Mouse (Mus musculus): ENCODE measurements around the gene Zfp26. TPM values are rescaled to one million over a fixed set of nuclear protein-coding genes. Genes with fewer than 3 reads are reported as not detected.

Gene Zfp26
- polyA plus RNA-seq (2012; ENCODE audit: insufficient read depth, low replicate concordance), result 0.08 and 0.24 TPM in 2 replicates

DNA sequence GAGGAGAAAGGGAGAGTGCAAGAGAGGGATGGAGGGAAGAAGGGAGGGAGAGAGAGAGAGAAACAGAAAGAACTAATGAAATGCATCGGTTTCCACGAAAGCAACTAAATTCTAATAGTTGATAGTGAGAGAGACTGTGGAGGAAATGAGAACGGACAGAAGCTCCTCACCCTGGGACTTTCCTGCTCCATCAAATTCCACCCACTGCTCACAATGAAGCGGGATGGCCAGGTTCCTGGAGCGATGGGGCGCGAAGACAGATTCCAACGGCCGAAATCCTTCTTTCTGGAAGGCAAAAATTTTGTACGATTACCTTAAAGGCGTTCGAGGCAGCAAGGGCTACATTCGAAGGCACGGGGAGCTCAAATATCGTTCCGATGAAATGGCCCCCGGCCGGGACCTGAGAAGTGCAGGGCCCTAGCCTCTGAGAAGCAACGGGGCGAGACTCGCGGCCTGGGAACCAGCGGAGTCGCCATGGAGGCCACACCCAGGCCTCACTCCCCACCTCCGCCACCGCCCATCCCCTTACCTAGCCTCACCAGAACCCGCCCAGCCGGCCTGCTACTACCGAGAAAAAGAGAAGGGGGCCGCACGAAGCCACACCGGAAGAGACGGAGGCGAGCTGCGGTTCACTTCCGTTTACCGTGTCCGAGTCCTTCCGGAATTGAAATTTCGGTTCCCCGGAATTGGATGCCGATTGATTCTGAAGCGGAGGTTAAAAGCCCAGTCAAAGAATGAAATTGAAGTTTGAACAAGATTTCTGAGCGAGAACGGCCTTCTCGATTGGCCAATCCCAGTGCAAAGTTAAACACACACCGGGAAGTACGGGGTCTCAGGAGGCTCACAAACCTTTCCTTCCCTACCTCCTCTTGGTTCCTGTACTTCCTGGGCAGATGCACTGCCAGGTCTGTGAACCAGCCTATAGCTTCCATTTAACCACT is at the start of gene Zfp26:
TSS of gene Zfp26 (minus strand) at position 786 of the 941 bp plus-strand sequence.
- H3K4me1 ChIP-seq, result peaks cover 40% of the 10 kb centered on the region
- H3K4me3 ChIP-seq (replicated peaks), result peak within 1 kb of the TSS; percentile 96
- peaks cover 37% of the 10 kb centered on the region for H3K36me3 ChIP-seq (replicated peaks; ENCODE audit: low read length)
- H3K9me3 ChIP-seq, result no peaks in the 10 kb centered on the region
- TF ChIP-seq GATA1 (IDR thresholded peaks at IDR 0.05; ENCODE audit: borderline replicate concordance, low read length) (no peak), FLI1 (IDR thresholded peaks at IDR 0.05; ENCODE audit: low read length) (no peak)
- H3K27me3 ChIP-seq (replicated peaks), result peaks cover 6% of the 10 kb centered on the region

DNA sequence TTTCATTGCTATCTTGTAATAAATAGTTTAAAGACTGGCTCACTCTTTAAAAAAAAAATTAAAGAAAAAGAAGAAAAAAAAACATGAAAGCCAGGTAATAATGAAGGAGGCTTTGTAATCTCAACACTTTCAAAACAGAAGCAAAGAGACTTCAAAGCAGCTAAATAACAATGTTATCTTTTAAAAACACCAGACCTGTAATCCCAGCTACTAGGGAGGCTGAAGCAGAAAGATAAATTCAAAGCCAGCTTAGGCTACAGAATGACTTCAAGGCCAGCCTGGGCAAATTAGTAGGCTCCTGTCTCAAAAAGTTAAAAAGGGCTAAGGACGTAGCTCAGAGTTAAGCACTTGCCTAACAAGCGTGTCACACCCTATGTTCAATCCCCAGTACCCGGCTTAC is 49.7 kb upstream of the Zfp26 start:
- Histone ChIP-seq H3K9me3 (no peaks in the 10 kb centered on the region), H3K4me3 (replicated peaks) (no peak overlapping the region), H3K4me1 (peaks cover 45% of the 10 kb centered on the region), H3K36me3 (replicated peaks; ENCODE audit: low read length) (peaks cover 82% of the 10 kb centered on the region), H3K27me3 (replicated peaks) (no peaks in the 10 kb centered on the region)
- TF ChIP-seq FLI1 (IDR thresholded peaks at IDR 0.05; ENCODE audit: low read length), result no peak
- TF ChIP-seq GATA1 (IDR thresholded peaks at IDR 0.05; ENCODE audit: borderline replicate concordance, low read length), result no peak

- peaks cover 4% of the 10 kb centered on the region for H3K4me1 ChIP-seq
- H3K4me3 ChIP-seq (replicated peaks), result no peak overlapping the region
- H3K36me3 ChIP-seq (replicated peaks; ENCODE audit: low read length), result peaks cover 91% of the 10 kb centered on the region
- TF ChIP-seq GATA1 (IDR thresholded peaks at IDR 0.05; ENCODE audit: borderline replicate concordance, low read length), result no peak
- no peak for TF ChIP-seq FLI1 (IDR thresholded peaks at IDR 0.05; ENCODE audit: low read length)
- H3K9me3 ChIP-seq, result peaks cover 4% of the 10 kb centered on the region; the same call in 1 of the 2 replicates
- no peaks in the 10 kb centered on the region for H3K27me3 ChIP-seq (replicated peaks)
These were observed 44.8 kb upstream of the Zfp26 start for GRCm38 (mm10) chr9:20504801-20505200.

DNA sequence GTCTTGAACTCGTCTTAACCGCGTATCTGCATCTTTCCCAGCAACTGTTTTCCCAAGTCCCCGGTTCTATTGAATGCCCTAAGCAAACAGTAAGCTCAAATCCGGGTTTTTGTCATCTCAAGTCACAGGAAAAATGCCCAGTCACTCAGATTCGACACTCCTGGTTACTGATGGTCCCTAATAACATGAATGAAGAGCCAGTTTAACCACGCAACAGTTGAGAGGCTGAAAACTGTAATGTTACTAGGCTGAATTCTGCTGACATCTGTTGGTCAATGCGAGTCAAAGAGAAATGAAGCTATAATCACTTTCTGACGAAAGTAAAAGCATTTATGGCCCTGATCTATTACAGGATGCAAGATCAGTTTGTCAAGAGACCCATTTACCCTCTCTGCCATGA is 33.3 kb upstream of the Zfp26 start:
- peaks cover 46% of the 10 kb centered on the region for H3K36me3 ChIP-seq (replicated peaks; ENCODE audit: low read length)
- TF ChIP-seq GATA1 (IDR thresholded peaks at IDR 0.05; ENCODE audit: borderline replicate concordance, low read length), result no peak
- H3K4me1 ChIP-seq, result peaks cover 44% of the 10 kb centered on the region
- H3K27me3 ChIP-seq (replicated peaks), result no peaks in the 10 kb centered on the region
- no peaks in the 10 kb centered on the region for H3K9me3 ChIP-seq
- peak overlapping the region; percentile 95 for H3K4me3 ChIP-seq (replicated peaks)

- TF ChIP-seq GATA1 (IDR thresholded peaks at IDR 0.05; ENCODE audit: borderline replicate concordance, low read length) (peak; percentile 76; the same call in 2 of the 3 replicates), FLI1 (IDR thresholded peaks at IDR 0.05; ENCODE audit: low read length) (peak; percentile 71; the same call in 1 of the 2 replicates)
- peak within 1 kb of the TSS; percentile 95 for H3K4me3 ChIP-seq (replicated peaks)
- H3K27me3 ChIP-seq (replicated peaks), result no peaks in the 10 kb centered on the region
These were observed 32.7 kb upstream of the Zfp26 start, which contains the start of gene Zfp426 for GRCm38 (mm10) chr9:20492527-20493233. Gene Zfp426 (minus strand): TSS chr9:20492746.

GRCm38 (mm10) chr9:20491858-20492526 is 32.0 kb upstream of the Zfp26 start:
- Histone ChIP-seq H3K9me3 (no peaks in the 10 kb centered on the region), H3K36me3 (replicated peaks; ENCODE audit: low read length) (peaks cover 39% of the 10 kb centered on the region), H3K27me3 (replicated peaks) (no peaks in the 10 kb centered on the region), H3K4me3 (replicated peaks) (peak overlapping the region; percentile 95), H3K4me1 (peaks cover 49% of the 10 kb centered on the region)
- no peak for TF ChIP-seq FLI1 (IDR thresholded peaks at IDR 0.05; ENCODE audit: low read length)
- TF ChIP-seq GATA1 (IDR thresholded peaks at IDR 0.05; ENCODE audit: borderline replicate concordance, low read length), result no peak

More at GRCm38 (mm10) chr9:20492527-20493233, 32.7 kb upstream of the Zfp26 start, which contains the start of gene Zfp426:
- no peaks in the 10 kb centered on the region for H3K9me3 ChIP-seq
- peaks cover 40% of the 10 kb centered on the region for H3K36me3 ChIP-seq (replicated peaks; ENCODE audit: low read length)
- H3K4me1 ChIP-seq, result peaks cover 49% of the 10 kb centered on the region

- no peak for TF ChIP-seq GATA1 (IDR thresholded peaks at IDR 0.05; ENCODE audit: borderline replicate concordance, low read length)
- TF ChIP-seq FLI1 (IDR thresholded peaks at IDR 0.05; ENCODE audit: low read length), result no peak
- peak overlapping the region; percentile 33 for H3K4me3 ChIP-seq (replicated peaks)
- H3K9me3 ChIP-seq, result no peaks in the 10 kb centered on the region
- H3K4me1 ChIP-seq, result peaks cover 49% of the 10 kb centered on the region
- H3K36me3 ChIP-seq (replicated peaks; ENCODE audit: low read length), result peaks cover 46% of the 10 kb centered on the region
- no peaks in the 10 kb centered on the region for H3K27me3 ChIP-seq (replicated peaks)
These were observed 29.6 kb upstream of the Zfp26 start for GRCm38 (mm10) chr9:20489536-20489935.

- Histone ChIP-seq H3K4me1 (peaks cover 12% of the 10 kb centered on the region), H3K36me3 (replicated peaks; ENCODE audit: low read length) (peaks cover 85% of the 10 kb centered on the region), H3K27me3 (replicated peaks) (no peaks in the 10 kb centered on the region), H3K9me3 (no peaks in the 10 kb centered on the region), H3K4me3 (replicated peaks) (no peak overlapping the region)
- TF ChIP-seq GATA1 (IDR thresholded peaks at IDR 0.05; ENCODE audit: borderline replicate concordance, low read length) (no peak), FLI1 (IDR thresholded peaks at IDR 0.05; ENCODE audit: low read length) (no peak)
These were observed 19.4 kb upstream of the Zfp26 start for GRCm38 (mm10) chr9:20479396-20479795.

DNA sequence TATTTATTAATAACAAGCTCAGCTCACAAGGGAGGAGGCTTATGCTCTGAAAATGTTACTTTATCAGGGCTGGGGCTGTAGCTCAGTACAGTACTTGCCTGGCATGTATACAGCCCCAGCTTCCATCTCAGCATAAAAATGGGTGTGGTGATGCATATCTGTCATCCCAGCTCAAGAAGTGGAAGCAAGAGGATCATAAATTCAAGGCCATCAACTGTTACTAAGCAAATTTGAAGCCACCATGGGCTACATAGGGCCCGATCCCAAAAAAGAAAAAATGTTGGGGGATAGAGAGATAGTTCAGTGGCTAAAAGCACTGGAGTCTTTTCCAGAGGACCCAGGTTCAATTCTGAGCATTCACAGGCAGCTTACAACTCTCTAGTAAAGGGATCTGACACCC is 16.7 kb upstream of the Zfp26 start:
- TF ChIP-seq GATA1 (IDR thresholded peaks at IDR 0.05; ENCODE audit: borderline replicate concordance, low read length) (no peak), FLI1 (IDR thresholded peaks at IDR 0.05; ENCODE audit: low read length) (no peak)
- H3K36me3 ChIP-seq (replicated peaks; ENCODE audit: low read length), result peaks cover 86% of the 10 kb centered on the region
- peaks cover 4% of the 10 kb centered on the region; the same call in 1 of the 2 replicates for H3K9me3 ChIP-seq
- H3K4me1 ChIP-seq, result peaks cover 7% of the 10 kb centered on the region
- no peak overlapping the region for H3K4me3 ChIP-seq (replicated peaks)
- H3K27me3 ChIP-seq (replicated peaks), result no peaks in the 10 kb centered on the region
